Mouse (Mus musculus): ENCODE data around the gene Fam171a1.

- TF ChIP-seq CTCF (IDR thresholded peaks at IDR 0.05; ENCODE audit: borderline replicate concordance, insufficient read depth, low read depth, low read length) (no peak), POLR2A (IDR thresholded peaks at IDR 0.05; ENCODE audit: borderline replicate concordance, insufficient read depth, low read length) (no peak)
Observed at GRCm38 (mm10) chr2:3107471-3107870, 6.6 kb upstream of the Fam171a1 start.

All from cerebellum, adult 2 months (tissue).